In genomic region chr7:34122987-34123720, GRCm38 (mm10) we compare ENCODE assay signal across 13 mouse cellular contexts. TPM values are rescaled to one million over a fixed set of nuclear protein-coding genes. Genes with fewer than 3 reads are reported as not detected.
DNase-seq lines count a peak whose midpoint lies in the region; ATAC-seq and TF ChIP-seq lines count a peak whose summit lies in the region.
"Had no signal": no experiment of that assay in that cellular context is flagged by ENCODE, and none has a peak within 500 bp of the region (broad histone marks: within the 10 kb centered on the region; RNA-seq: fewer than 3 reads in every experiment).

No protein-coding gene starts in this region.

- H3K36me3 ChIP-seq in hindbrain, postnatal 0 days (ENCODE audit: insufficient read depth, low read length), result no peaks in the 10 kb centered on the region

- ATAC-seq in hindbrain, postnatal 0 days, result peak; percentile 75

- H3K9me3 ChIP-seq in hindbrain, postnatal 0 days (ENCODE audit: low read length), result no peaks in the 10 kb centered on the region

- no peaks in the 10 kb centered on the region for H3K4me1 ChIP-seq in hindbrain, postnatal 0 days (ENCODE audit: insufficient read depth, low read length)

- peak overlapping the region; percentile 8; the same call in 1 of the 2 replicates for H3K27ac ChIP-seq in hindbrain, postnatal 0 days

- H3K27me3 ChIP-seq in hindbrain, postnatal 0 days (ENCODE audit: insufficient read depth, low read length), result no peaks in the 10 kb centered on the region

- WGBS in hindbrain, postnatal 0 days, result 71% methylated on average over 6 of the region's 6 CpGs

- H3K4me3 ChIP-seq in hindbrain, postnatal 0 days (ENCODE audit: low read length), result no peak overlapping the region

- peak; percentile 39 to 53 for DNase-seq in cerebellum, postnatal 10 days
- DNase-seq in cerebellum, adult 9-10 months, result no peak
- peak; percentile 30 for DNase-seq in left cerebral cortex, adult 18-20 months (ENCODE audit: low spot score in 2 of 2)
- DNase-seq in left cerebral cortex, postnatal 4 days, result no peak
- peak; percentile 22 for DNase-seq in Muller cell, postnatal 12 days (ENCODE audit: inconsistent ontology term)
- peak; percentile 65 for DNase-seq in hindbrain, postnatal 0 days (ENCODE audit: low spot score)
- no peak for DNase-seq in urinary bladder, postnatal 25 days (ENCODE audit: low spot score)
- DNase-seq in adrenal gland, postnatal 10 days, result no peak
- DNase-seq: cerebellum, adult 9-11 months; gastrocnemius, postnatal 10 days had no signal

- H3K4me2 ChIP-seq in hindbrain, postnatal 0 days (ENCODE audit: low read depth, low read length), result no peak overlapping the region

- no peak overlapping the region for H3K9ac ChIP-seq in hindbrain, postnatal 0 days (replicated peaks; ENCODE audit: low read length)

- peak; percentile 69 for TF ChIP-seq CTCF in hindbrain, postnatal 0 days (IDR thresholded peaks at IDR 0.05; ENCODE audit: low read depth)

- intact Hi-C loops in left cerebral cortex, postnatal 4 days (cut with DNase I), result no loop called here

RNA-seq across cellular contexts. Expression of gene Wtip, which starts 9.9 kb away (rescaled TPM):
- 10 to 100 TPM in 1 of 2 experiments, 1 to 10 TPM in 1; 9.7 to 11.3 TPM for total RNA-seq in left cerebral cortex, adult 18-20 months (2021)
- 10 to 100 TPM; 24.4 to 28.6 TPM for total RNA-seq in left cerebral cortex, postnatal 4 days (2021)
- total RNA-seq in hindbrain, postnatal 0 days (2014; rRNA removed), result 28.8 and 33.9 TPM in 2 replicates
- polyA plus RNA-seq in hindbrain, postnatal 0 days (2015; fragmentation: Nextera tagmentation; extraction: Ambion mirVana), result 2.8 and 3.2 TPM in 2 replicates
- 10 to 100 TPM; 25.3 to 30.2 TPM for total RNA-seq in adrenal gland, postnatal 10 days (2021)

RNA-seq across cellular contexts. Expression of gene Scgb1b30, which starts 27.9 kb away (rescaled TPM):
- total RNA-seq in left cerebral cortex, adult 18-20 months (2021), result not detected
- not detected for total RNA-seq in left cerebral cortex, postnatal 4 days (2021)
- not detected in 2 replicates for total RNA-seq in hindbrain, postnatal 0 days (2014; rRNA removed)
- polyA plus RNA-seq in hindbrain, postnatal 0 days (2015; fragmentation: Nextera tagmentation; extraction: Ambion mirVana), result not detected in 2 replicates
- not detected for total RNA-seq in adrenal gland, postnatal 10 days (2021)
- total RNA-seq: gastrocnemius, postnatal 10 days; hematopoietic stem cell, adult 5-6 weeks; layer of hippocampus, adult 8-10 months had no signal
- polyA plus RNA-seq: stomach, embryonic 14.5 days had no signal

RNA-seq across cellular contexts. Expression of gene Uba2, which starts 46.2 kb away (rescaled TPM):
- 10 to 100 TPM; 82.9 to 92.9 TPM for total RNA-seq in left cerebral cortex, adult 18-20 months (2021)
- 10 to 100 TPM; 83.1 to 84.0 TPM for total RNA-seq in left cerebral cortex, postnatal 4 days (2021)
- total RNA-seq in hindbrain, postnatal 0 days (2014; rRNA removed), result 108 and 118 TPM in 2 replicates
- 123 and 127 TPM in 2 replicates for polyA plus RNA-seq in hindbrain, postnatal 0 days (2015; fragmentation: Nextera tagmentation; extraction: Ambion mirVana)
- 10 to 100 TPM; 77.6 to 77.7 TPM for total RNA-seq in adrenal gland, postnatal 10 days (2021)

Comparison
In these comparisons a context has a peak if more than half of its experiments do, and no peak if none do; other contexts are left out.
1. DNase-seq: peak in cerebellum, postnatal 10 days (2 of 2), left cerebral cortex, adult 18-20 months (2 of 2), Muller cell, postnatal 12 days (single experiment) and hindbrain, postnatal 0 days (single experiment); none in cerebellum, adult 9-10 months (single experiment), left cerebral cortex, postnatal 4 days (single experiment), urinary bladder, postnatal 25 days (single experiment) and adrenal gland, postnatal 10 days (single experiment).